In the genomic region with DNA sequence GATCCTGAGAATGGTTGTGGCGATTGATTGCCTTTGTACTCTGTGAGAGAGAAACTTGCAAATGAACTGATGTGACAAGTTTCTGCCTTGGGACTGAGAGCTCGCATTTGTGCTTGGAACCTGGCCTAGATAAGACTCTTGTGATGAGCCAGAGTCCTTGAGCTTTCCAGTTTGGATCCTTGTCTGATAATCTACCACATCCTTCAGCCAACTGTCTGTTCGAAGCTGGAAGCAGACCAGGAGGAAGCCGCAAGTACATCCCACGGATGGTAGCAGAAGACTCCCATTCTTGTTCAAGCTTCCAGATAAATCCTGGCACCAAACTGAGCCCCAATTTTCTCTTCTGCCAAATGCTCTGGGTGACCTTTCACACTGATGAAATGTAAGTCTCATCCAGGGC, we compare ENCODE assay signal across 12 mouse cellular contexts.
DNase-seq lines count a peak whose midpoint lies in the region; ATAC-seq and TF ChIP-seq lines count a peak whose summit lies in the region.
"Had no signal": no experiment of that assay in that cellular context is flagged by ENCODE, and none has a peak within 500 bp of the region (broad histone marks: within the 10 kb centered on the region; RNA-seq: fewer than 3 reads in every experiment).

No protein-coding gene starts in this region.

- WGBS in heart, embryonic 12.5 days = 54% methylated on average over 5 of the region's 5 CpGs
- 58% methylated on average over 5 of the region's 5 CpGs for WGBS in stomach, embryonic 16.5 days
- WGBS in stomach, postnatal 0 days = 56% methylated on average over 5 of the region's 5 CpGs
- 89% methylated on average over 5 of the region's 5 CpGs for WGBS in hindbrain, embryonic 10.5 days

- H3K27ac ChIP-seq in heart, embryonic 12.5 days (ENCODE audit: poor library complexity, severe bottlenecking) = 0 out of 2 replicates have a peak overlapping the region, but pooled peaks have one; percentile 19
- peak overlapping the region; percentile 31; the same call in 1 of the 2 replicates for H3K27ac ChIP-seq in stomach, embryonic 16.5 days (ENCODE audit: low read length)
- H3K27ac ChIP-seq in stomach, postnatal 0 days (replicated peaks) = no peak overlapping the region
- no peak overlapping the region for H3K27ac ChIP-seq in hindbrain, embryonic 10.5 days
- H3K27ac ChIP-seq: forebrain, embryonic 10.5 days; heart, embryonic 15.5 days; limb, embryonic 10.5 days had no signal

- H3K4me3 ChIP-seq in heart, embryonic 12.5 days = no peak overlapping the region
- H3K4me3 ChIP-seq in stomach, embryonic 16.5 days (replicated peaks; ENCODE audit: low read length) = no peak overlapping the region
- no peak overlapping the region for H3K4me3 ChIP-seq in stomach, postnatal 0 days (ENCODE audit: low read depth, low read length)
- H3K4me3 ChIP-seq in hindbrain, embryonic 10.5 days = no peak overlapping the region
- H3K4me3 ChIP-seq: forebrain, embryonic 10.5 days; heart, embryonic 15.5 days; limb, embryonic 10.5 days had no signal

- DNase-seq in heart, adult 8-10 months (ENCODE audit: low spot score) = no peak
- no peak for DNase-seq in stomach, postnatal 0 days (ENCODE audit: low spot score)
- DNase-seq in gastrocnemius, postnatal 25 days = peak; percentile 33
- DNase-seq in liver = no peak
- no peak for DNase-seq in hindbrain, embryonic 10.5 days (ENCODE audit: low spot score)
- DNase-seq: thymus, postnatal 36 days had no signal

- TF ChIP-seq EP300 in stomach, postnatal 0 days (optimal IDR thresholded peaks at IDR 0.05) = no peak

- no peak overlapping the region for H3K4me2 ChIP-seq in heart, embryonic 12.5 days
- H3K4me2 ChIP-seq in stomach, embryonic 16.5 days (ENCODE audit: low read depth, low read length) = no peak overlapping the region
- H3K4me2 ChIP-seq in stomach, postnatal 0 days (replicated peaks; ENCODE audit: low read depth) = no peak overlapping the region
- H3K4me2 ChIP-seq: heart, embryonic 15.5 days had no signal

- no peaks in the 10 kb centered on the region for H3K9me3 ChIP-seq in heart, embryonic 12.5 days (replicated peaks)
- no peaks in the 10 kb centered on the region for H3K9me3 ChIP-seq in stomach, embryonic 16.5 days (replicated peaks; ENCODE audit: control insufficient read depth, low read length)
- no peaks in the 10 kb centered on the region for H3K9me3 ChIP-seq in stomach, postnatal 0 days (ENCODE audit: control insufficient read depth, low read length)
- H3K9me3 ChIP-seq in hindbrain, embryonic 10.5 days = no peaks in the 10 kb centered on the region
- H3K9me3 ChIP-seq: forebrain, embryonic 10.5 days; heart, embryonic 15.5 days; limb, embryonic 10.5 days had no signal

- H3K9ac ChIP-seq in heart, embryonic 12.5 days = no peak overlapping the region
- H3K9ac ChIP-seq in stomach, embryonic 16.5 days (ENCODE audit: low read length) = no peak overlapping the region
- H3K9ac ChIP-seq in stomach, postnatal 0 days (ENCODE audit: low read length) = no peak overlapping the region
- H3K9ac ChIP-seq: heart, embryonic 15.5 days had no signal

- no peaks in the 10 kb centered on the region for H3K27me3 ChIP-seq in heart, embryonic 12.5 days (replicated peaks)
- H3K27me3 ChIP-seq in stomach, embryonic 16.5 days (ENCODE audit: control insufficient read depth, insufficient read depth, low read length) = no peaks in the 10 kb centered on the region
- no peaks in the 10 kb centered on the region for H3K27me3 ChIP-seq in stomach, postnatal 0 days (ENCODE audit: control insufficient read depth, insufficient read depth, low read length)
- peaks cover 19% of the 10 kb centered on the region for H3K27me3 ChIP-seq in hindbrain, embryonic 10.5 days (ENCODE audit: insufficient read depth, poor library complexity, severe bottlenecking)
- H3K27me3 ChIP-seq: heart, embryonic 15.5 days had no signal

- H3K36me3 ChIP-seq in heart, embryonic 12.5 days = no peaks in the 10 kb centered on the region
- no peaks in the 10 kb centered on the region; the same call in 1 of the 2 replicates for H3K36me3 ChIP-seq in stomach, embryonic 16.5 days (ENCODE audit: control insufficient read depth, insufficient read depth, low read length)
- no peaks in the 10 kb centered on the region for H3K36me3 ChIP-seq in stomach, postnatal 0 days (ENCODE audit: control insufficient read depth, insufficient read depth, low read length)
- H3K36me3 ChIP-seq in hindbrain, embryonic 10.5 days = no peaks in the 10 kb centered on the region
- H3K36me3 ChIP-seq: heart, embryonic 15.5 days; limb, embryonic 10.5 days had no signal

- ATAC-seq in heart, embryonic 12.5 days (ENCODE audit: insufficient number of reproducible peaks, low FRiP score) = no peak
- no peak for ATAC-seq in stomach, embryonic 16.5 days (ENCODE audit: insufficient read depth, low FRiP score)
- no peak for ATAC-seq in stomach, postnatal 0 days (ENCODE audit: low FRiP score, low TSS enrichment)
- ATAC-seq: intestine, postnatal 0 days had no signal

- peaks cover 30% of the 10 kb centered on the region for H3K4me1 ChIP-seq in heart, embryonic 12.5 days (replicated peaks)
- peaks cover 21% of the 10 kb centered on the region for H3K4me1 ChIP-seq in stomach, embryonic 16.5 days (ENCODE audit: control insufficient read depth, insufficient read depth, low read length)
- peaks cover 2% of the 10 kb centered on the region; the same call in 1 of the 2 replicates for H3K4me1 ChIP-seq in stomach, postnatal 0 days (replicated peaks; ENCODE audit: control insufficient read depth, insufficient read depth)
- peaks cover 47% of the 10 kb centered on the region for H3K4me1 ChIP-seq in hindbrain, embryonic 10.5 days (replicated peaks)

- TF ChIP-seq CTCF in stomach, postnatal 0 days (IDR thresholded peaks at IDR 0.05; ENCODE audit: low read depth) = no peak

Comparison
In these comparisons a context has a peak if more than half of its experiments do, and no peak if none do; other contexts are left out.
1. H3K27ac ChIP-seq: peak in heart, embryonic 12.5 days (single experiment) and stomach, embryonic 16.5 days (single experiment); none in stomach, postnatal 0 days (single experiment) and hindbrain, embryonic 10.5 days (single experiment).